Mouse (Mus musculus): ENCODE measurements at regions not wholly inside any gene's neighbourhood (a gene's known extent, or its start where the extent isn't known, plus 50 kb on each side); places are given as distances from the start of the nearest gene placed in this dataset.

DNA sequence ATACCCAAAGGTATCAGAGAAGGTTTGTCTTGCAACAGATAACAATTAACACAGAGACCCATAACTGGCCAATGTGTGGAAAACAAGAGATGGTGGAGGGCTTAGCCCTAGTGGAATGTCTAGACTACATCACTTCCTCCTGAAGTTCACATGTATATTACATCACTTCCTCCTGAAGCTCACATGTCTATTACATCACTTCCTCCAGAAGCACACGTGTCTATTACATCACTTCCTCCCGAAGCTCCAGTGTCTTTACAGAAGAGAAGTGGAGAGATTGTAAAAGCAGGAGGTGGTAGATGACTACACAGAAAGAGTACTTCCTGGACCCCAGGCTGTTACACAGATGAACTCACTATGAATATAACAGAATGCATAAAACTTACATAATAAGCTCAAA lies 65.1 kb downstream of the Sox9 start:
- H3K4me3 ChIP-seq (replicated peaks in 1 of 3; ENCODE audit: low read depth in 2 of 3, low read length in 2 of 3, poor library complexity in 1 of 3): no peak overlapping the region
- no peak overlapping the region for H3K9ac ChIP-seq (ENCODE audit: insufficient read depth, low read depth)
- no peak overlapping the region for H3K27ac ChIP-seq (ENCODE audit: insufficient read depth, low read depth)
- in situ Hi-C loops (cut with MboI; ENCODE audit: low pct_ligation_motif_present, low pct_unique_long_range_greater_than_20kb, low sequenced_read_pairs) (no loop called here), dilution Hi-C loops (cut with MboI; ENCODE audit: extremely low pct_ligation_motif_present, extremely low pct_unique_long_range_greater_than_20kb, low sequenced_read_pairs) (no loop called here)
- H3K27me3 ChIP-seq (replicated peaks): no peaks in the 10 kb centered on the region
- peaks cover 10% of the 10 kb centered on the region for H3K9me3 ChIP-seq (replicated peaks; ENCODE audit: low read length)
- H3K36me3 ChIP-seq (replicated peaks in 1 of 2; ENCODE audit: control insufficient read depth in 1 of 2, insufficient read depth in 1 of 2, low read length in 1 of 2): no peaks in the 10 kb centered on the region
- no peaks in the 10 kb centered on the region for H3K79me2 ChIP-seq (replicated peaks; ENCODE audit: control insufficient read depth, extremely low read depth, insufficient read depth, poor library complexity, severe bottlenecking)
- TF ChIP-seq MAX (IDR thresholded peaks at IDR 0.05; ENCODE audit: low read length) (no peak), ZKSCAN1 (IDR thresholded peaks at IDR 0.05; ENCODE audit: borderline replicate concordance, low read depth, low read length) (no peak), JUN (IDR thresholded peaks at IDR 0.05; ENCODE audit: insufficient read depth, low read depth, low read length) (no peak), MYC (IDR thresholded peaks at IDR 0.05; ENCODE audit: low read depth, low read length) (no peak), ZMIZ1 (IDR thresholded peaks at IDR 0.05; ENCODE audit: low read depth, low read length) (no peak), POLR2AphosphoS2 (IDR thresholded peaks at IDR 0.05; ENCODE audit: low read depth, low read length) (no peak), CHD1 (IDR thresholded peaks at IDR 0.05; ENCODE audit: low read depth, low read length) (no peak), GABPA (IDR thresholded peaks at IDR 0.05; ENCODE audit: insufficient replicate concordance, low read depth, low read length) (no peak), ELF1 (IDR thresholded peaks at IDR 0.05; ENCODE audit: low read depth, low read length) (no peak), HCFC1 (IDR thresholded peaks at IDR 0.05; ENCODE audit: low read depth, low read length) (no peak), ZNF384 (IDR thresholded peaks at IDR 0.05; ENCODE audit: low read depth, low read length) (no peak), TCF12 (IDR thresholded peaks at IDR 0.05; ENCODE audit: low read depth, low read length) (no peak)
- no peak overlapping the region for H3K4me2 ChIP-seq (ENCODE audit: insufficient read depth, low read depth, poor library complexity, severe bottlenecking)
- peak; percentile 35 for DNase-seq (ENCODE audit: extremely low read depth)
- H3K4me1 ChIP-seq (ENCODE audit: control insufficient read depth in 1 of 2, insufficient read depth in 2 of 2): no peaks in the 10 kb centered on the region

DNA sequence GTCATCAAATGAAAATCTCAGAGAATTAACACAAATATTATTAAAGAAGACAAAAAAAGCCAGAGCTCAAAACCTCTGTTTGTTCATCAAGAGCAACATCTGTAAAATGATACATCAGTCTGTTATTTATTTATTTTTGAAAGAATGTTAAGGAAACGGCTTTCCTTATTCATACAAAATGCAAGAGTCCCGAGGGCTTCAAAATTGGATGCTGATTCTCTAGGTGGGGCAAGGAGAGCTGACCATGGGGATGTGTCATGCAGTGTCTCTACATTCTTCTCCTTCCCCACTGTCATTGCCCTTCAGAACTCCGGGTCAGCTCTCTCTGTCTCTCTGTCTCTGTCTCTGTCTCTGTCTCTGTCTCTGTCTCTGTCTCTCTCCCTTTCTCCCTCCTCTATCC lies 65.8 kb downstream of the Sox9 start:
- Histone ChIP-seq H3K27ac (ENCODE audit: insufficient read depth, low read depth) (no peak overlapping the region), H3K4me2 (ENCODE audit: insufficient read depth, low read depth, poor library complexity, severe bottlenecking) (no peak overlapping the region), H3K36me3 (replicated peaks in 1 of 2; ENCODE audit: control insufficient read depth in 1 of 2, insufficient read depth in 1 of 2, low read length in 1 of 2) (no peaks in the 10 kb centered on the region), H3K4me3 (replicated peaks in 1 of 3; ENCODE audit: low read depth in 2 of 3, low read length in 2 of 3, poor library complexity in 1 of 3) (no peak overlapping the region), H3K79me2 (replicated peaks; ENCODE audit: control insufficient read depth, extremely low read depth, insufficient read depth, poor library complexity, severe bottlenecking) (no peaks in the 10 kb centered on the region), H3K27me3 (replicated peaks) (no peaks in the 10 kb centered on the region), H3K9me3 (replicated peaks; ENCODE audit: low read length) (peaks cover 10% of the 10 kb centered on the region), H3K4me1 (ENCODE audit: control insufficient read depth in 1 of 2, insufficient read depth in 2 of 2) (no peaks in the 10 kb centered on the region), H3K9ac (ENCODE audit: insufficient read depth, low read depth) (no peak overlapping the region)
- DNase-seq (ENCODE audit: extremely low read depth): no peak
- TF ChIP-seq MAZ (IDR thresholded peaks at IDR 0.05; ENCODE audit: low read depth, low read length) (no peak), MEF2A (IDR thresholded peaks at IDR 0.05; ENCODE audit: borderline replicate concordance, low read depth, low read length) (no peak), NRF1 (IDR thresholded peaks at IDR 0.05; ENCODE audit: low read depth, low read length) (no peak), MXI1 (IDR thresholded peaks at IDR 0.05; ENCODE audit: low read depth, low read length) (no peak), POLR2A (IDR thresholded peaks at IDR 0.05; ENCODE audit: low read depth, low read length) (no peak), IRF4 (IDR thresholded peaks at IDR 0.05; ENCODE audit: low read depth, low read length) (no peak), JUND (conservative IDR thresholded peaks at IDR 0.05; ENCODE audit: low read depth, low read length) (no peak), NELFE (IDR thresholded peaks at IDR 0.05; ENCODE audit: low read depth, low read length) (no peak), USF2 (conservative IDR thresholded peaks at IDR 0.05; ENCODE audit: low read depth, low read length) (no peak), ELF1 (IDR thresholded peaks at IDR 0.05; ENCODE audit: low read depth, low read length) (no peak), POLR2AphosphoS2 (IDR thresholded peaks at IDR 0.05; ENCODE audit: low read depth, low read length) (no peak), ZKSCAN1 (IDR thresholded peaks at IDR 0.05; ENCODE audit: borderline replicate concordance, low read depth, low read length) (no peak), E2F4 (IDR thresholded peaks at IDR 0.05; ENCODE audit: insufficient replicate concordance, low read depth, low read length) (no peak), GABPA (IDR thresholded peaks at IDR 0.05; ENCODE audit: insufficient replicate concordance, low read depth, low read length) (no peak)
- dilution Hi-C loops (cut with MboI; ENCODE audit: extremely low pct_ligation_motif_present, extremely low pct_unique_long_range_greater_than_20kb, low sequenced_read_pairs): no loop called here
- in situ Hi-C loops (cut with MboI; ENCODE audit: low pct_ligation_motif_present, low pct_unique_long_range_greater_than_20kb, low sequenced_read_pairs): no loop called here
